Mouse (Mus musculus): ENCODE measurements at regions not wholly inside any gene's neighbourhood (a gene's known extent, or its start where the extent isn't known, plus 50 kb on each side); places are given as distances from the start of the nearest gene placed in this dataset.
"Not testable (repeated sequence)": the region's sequence is repeated elsewhere in the genome, so short reads cannot be mapped to it uniquely, and the experiment has no call there.

DNA sequence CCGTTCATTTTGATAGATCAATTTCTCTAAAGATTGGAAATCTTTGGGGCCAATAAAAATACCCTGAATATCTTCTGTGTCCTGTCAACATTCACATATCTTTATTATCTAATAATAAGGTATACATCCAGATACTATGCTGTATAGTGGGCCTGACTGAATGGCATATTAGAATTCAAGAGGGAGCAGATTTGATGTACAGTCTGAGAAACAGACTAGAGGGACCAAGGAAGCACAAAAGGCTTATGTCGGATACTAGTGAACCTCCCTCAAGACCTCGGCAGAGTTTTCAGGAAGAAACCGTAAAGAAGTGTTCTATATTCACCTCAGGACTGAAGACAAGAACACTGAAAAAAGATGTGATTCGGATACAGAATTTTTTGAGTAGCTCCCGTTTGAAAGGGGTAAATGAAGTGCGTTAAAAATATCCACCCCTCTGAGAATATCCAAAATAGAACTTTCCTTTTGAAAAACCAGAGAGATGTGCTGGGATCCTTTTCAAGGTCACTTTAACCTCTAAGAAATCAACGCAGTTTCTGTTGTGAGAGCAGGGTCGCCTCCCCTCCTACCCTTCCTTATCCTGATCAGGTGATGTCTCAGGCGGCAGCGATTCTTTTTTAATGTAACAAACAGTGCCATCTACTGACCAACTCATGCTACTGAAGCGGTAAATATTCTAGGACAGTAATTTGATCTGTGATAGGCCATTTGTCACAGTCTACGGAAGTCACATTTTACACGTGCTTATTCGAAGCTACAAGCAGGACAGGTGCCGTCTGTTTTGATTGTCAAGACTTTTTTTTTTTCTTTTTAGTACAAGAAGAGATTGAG is 485.1 kb upstream of the Hsf2 start:
- in situ Hi-C loops (cut with MseI, MboI) = no loop called here

DNA sequence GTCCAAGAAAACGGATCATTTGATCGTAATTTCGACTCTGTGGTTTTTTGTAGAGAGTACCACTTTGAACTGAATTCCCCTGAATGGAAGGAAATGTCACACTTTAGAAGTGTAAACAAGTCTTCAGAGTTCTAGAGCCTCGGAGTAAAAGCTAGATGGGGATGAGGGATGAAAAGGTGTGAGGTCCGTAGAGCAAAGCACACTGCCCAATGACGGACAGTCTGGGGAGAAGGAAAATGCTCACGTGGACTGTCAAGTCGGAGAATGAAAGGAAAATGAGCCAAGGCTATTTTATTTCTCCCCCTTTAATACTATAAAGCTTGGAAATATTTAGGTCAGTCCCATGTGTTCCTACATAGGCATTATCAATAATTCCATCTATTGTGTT is 484.5 kb upstream of the Hsf2 start:
- in situ Hi-C loops (cut with MseI, MboI) = no loop called here

DNA sequence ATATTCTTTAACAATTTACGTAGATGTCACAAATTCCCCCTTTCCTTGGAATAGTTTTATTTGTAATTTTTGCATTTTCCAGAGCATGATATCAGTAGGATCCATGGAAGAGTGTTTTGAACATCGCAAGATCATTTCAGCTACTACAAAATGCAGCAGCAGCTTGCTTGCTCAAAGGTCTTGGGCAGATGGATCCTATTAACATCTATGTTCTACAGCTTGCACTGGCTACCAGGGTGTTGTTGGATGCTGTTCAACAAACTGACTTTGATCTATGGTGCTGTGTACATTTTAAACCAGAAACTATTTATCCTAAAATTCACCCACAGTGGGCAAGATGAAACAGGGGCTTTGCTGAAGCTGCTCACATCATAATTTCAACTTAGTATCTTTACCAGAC is 448.5 kb upstream of the Hsf2 start:
- in situ Hi-C loops (cut with MseI, MboI) = no loop called here

DNA sequence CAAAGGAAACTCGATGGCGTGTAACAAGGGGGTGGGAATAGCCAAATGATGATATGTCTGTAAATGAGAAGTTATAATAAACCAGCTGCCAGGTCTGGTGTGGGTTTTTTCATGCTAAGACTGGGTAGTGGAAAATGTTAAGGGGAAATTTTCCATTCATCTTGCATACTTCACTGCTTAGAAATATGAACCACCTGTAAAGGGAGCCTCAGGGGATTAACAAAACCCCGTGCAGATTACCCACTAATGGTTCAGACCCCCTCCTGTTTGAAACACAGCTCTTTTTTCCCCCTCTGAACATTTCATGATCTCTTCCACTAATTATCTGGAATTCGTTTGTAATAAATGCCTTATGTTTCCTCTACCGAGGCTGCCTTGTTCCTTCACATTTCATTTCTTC is 446.0 kb upstream of the Hsf2 start:
- in situ Hi-C loops (cut with MseI, MboI) = no loop called here

DNA sequence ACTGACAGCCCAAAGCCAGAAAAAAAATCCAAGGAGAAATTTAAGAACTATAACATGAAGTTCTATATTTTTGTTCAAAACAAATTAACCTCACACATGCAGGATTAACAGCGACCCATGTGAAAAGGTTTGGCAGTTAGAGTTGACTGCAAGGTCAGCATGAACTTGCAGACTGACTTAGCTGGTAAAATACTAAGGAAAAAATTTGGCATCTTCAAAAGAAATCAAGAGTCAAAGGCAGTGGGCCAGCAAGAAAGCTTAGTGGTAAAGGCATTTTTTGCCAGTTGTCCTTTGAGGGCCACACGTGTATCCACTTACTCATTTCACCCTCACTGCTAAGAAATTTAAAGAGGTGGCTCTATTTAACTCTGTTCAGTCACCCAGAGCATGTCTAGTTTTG is 440.2 kb upstream of the Hsf2 start:
- in situ Hi-C loops (cut with MseI, MboI) = no loop called here

DNA sequence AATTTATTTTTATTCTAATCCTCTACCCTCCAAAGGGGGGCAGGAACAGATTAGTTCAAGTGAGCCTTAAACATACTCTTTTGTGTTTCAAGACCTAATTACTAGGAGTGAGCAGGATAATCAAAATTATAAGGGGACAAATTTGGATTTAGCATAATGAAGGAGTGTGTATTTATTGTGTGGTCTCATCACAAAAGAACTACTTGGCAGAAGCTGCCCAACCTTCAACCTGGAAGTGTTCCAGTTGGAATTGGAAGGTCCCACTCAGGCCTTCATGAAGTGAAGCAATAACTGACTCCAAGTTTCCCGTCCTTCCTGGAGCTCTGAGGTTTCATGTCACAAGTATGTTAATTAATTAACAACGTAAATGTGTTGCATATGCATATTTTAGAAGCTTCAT is 439.3 kb upstream of the Hsf2 start:
- in situ Hi-C loops (cut with MseI, MboI) = no loop called here

DNA sequence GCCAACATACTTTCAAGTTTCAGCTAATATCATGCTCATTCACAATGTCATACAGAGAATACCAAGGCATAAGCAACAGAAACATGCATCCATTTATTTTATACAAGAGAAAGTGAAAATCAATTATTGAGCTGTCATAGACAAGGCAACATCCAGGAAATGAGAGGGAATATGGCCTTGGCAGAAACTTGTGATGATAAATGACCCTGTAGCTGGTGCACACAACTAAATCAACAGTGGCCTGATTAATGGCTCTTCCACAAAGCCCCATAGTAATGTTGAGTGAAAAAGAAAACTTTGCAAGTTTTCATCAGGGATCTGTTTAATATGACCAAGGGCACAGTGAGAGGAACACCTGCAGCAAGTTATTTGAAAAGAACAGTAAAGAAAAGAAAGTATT is 438.5 kb upstream of the Hsf2 start:
- in situ Hi-C loops (cut with MseI, MboI) = no loop called here

DNA sequence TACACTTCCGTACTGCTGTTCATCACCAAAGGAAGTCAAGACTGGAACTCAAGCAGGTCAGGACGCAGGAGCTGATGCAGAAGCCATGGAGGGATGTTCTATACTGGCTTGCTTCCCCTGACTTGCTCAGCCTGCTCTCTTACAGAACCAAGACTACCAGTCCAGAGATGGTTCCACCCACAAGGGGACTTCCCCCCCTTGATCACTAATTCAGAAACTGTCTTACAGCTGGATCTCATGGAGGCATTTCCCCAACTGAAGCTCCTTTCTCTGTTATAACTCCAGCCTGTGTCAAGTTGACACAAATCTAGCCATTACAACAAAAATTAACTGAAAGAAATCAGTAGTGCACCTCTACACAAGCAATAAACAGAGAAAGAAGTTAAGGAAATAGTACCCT is 432.8 kb upstream of the Hsf2 start:
- in situ Hi-C loops (cut with MseI, MboI) = not testable (repeated sequence)

DNA sequence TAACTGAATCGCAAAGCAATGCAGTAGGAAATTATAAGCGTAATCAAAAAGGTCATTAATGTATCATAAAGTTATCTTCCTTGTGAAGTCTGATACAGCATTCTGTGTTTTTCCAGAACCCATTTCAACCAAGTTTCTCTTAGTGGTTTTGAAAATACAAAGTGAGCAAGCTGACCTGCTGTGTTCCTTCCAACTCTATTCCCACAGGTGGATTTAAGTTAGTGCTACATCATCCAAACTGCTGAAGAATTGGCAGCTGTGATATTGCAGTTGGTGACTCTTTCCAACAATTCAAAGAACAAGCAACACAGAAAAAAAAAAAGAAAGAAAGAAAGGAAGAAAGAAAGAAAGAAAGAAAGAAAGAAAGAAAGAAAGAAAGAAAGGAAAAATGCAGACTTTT is 396.1 kb upstream of the Hsf2 start:
- in situ Hi-C loops (cut with MseI, MboI) = no loop called here

DNA sequence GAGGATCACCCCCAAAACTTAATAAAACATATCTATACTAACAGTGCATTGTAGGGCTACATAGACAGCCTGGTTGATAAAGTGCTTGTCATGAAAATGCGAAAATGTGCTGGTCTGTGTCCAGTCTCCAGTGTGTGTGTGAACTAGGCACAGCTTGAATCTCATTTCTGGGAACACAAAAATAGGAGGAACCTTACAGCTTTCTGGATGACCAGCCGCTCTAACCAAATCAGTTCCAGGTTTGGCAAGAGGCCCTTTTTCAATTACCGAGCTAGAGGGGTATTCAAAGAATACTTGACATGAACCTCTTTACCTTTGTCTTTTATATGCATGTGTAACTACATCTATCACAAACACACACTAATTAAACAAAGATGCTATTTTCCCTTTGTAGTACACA is 390.3 kb upstream of the Hsf2 start:
- in situ Hi-C loops (cut with MseI, MboI) = no loop called here

DNA sequence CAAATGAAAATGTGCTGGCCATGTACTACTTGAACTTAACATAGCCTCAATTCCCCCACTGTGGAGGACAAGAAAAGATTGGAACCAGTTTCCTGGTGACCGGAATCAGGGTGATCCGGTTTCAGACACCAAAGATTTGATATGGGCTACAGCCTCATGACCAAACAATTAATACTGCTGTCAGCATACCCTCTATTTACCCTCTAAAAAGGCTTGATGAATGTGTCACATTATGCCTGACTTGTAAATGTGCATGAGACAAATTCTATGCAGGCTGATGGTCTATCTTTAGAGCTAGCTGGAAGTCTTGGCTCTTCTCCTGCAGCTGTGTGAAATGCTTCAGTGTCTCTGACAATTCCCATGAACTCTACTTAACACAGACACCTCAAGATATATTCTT is 372.8 kb upstream of the Hsf2 start:
- in situ Hi-C loops (cut with MseI, MboI) = no loop called here

DNA sequence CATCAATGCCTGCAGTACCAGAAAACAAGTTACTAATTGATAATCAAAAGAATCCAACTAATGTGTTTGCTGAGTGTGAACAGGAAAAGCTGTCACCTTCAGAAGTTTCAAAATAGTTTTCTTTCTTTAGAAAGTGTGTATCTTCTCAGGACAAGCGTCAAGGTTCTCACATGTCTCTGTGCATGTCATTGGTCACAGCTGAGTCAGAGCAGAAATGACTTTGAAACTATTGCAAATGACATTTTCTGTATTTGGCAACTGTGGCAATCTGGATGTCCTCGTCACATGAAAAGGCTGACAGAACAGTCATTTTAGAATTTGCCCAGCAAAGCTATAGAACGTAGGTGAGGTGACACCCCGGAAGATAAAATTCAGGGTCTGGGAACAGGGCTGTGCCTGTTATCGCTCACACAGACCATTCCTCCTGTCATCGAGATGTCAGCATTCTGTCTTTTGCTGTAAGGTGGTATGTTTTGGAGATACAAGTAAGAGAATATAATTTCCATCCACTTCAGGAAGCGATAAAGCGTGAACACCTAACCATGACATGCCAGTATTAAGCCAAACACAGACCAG is 371.4 kb upstream of the Hsf2 start:
- in situ Hi-C loops (cut with MseI, MboI) = no loop called here

DNA sequence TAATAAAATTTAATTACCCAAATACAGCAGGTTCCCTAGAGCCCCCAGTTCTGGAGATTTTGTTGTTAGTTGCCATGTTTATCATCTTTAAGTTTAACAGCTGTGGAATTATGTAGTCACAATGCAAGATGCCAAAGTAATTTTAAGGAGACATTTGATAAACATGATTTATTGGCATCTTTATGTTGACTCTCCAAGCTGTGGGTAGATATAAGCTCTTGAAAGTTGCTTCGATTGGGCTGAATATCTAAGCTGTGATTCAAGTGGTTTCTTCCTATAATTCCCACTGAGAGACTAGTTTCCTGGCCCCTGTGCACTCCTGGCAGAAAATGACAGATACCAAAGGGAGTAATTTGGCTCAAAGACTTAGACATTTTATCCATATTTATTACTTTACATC is 364.7 kb upstream of the Hsf2 start:
- in situ Hi-C loops (cut with MseI, MboI) = no loop called here

DNA sequence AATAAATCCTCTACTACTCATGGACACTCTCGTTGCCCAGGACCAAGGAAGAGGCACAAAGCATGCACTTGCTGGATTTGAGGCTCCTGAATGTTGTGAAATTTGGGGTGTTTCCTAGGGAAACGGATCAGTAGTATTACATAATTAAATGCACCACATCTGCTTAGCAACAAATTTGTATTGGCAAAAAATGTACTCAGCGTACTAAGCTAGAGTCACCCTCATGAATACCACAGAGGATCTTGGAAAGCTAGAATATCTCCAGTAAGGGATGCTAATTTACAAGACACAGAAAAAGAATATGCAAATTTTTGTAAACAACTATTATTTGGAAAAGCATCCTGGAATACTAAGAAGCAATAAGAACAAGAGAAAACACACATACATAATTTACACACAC is 359.0 kb upstream of the Hsf2 start:
- in situ Hi-C loops (cut with MseI, MboI) = no loop called here

DNA sequence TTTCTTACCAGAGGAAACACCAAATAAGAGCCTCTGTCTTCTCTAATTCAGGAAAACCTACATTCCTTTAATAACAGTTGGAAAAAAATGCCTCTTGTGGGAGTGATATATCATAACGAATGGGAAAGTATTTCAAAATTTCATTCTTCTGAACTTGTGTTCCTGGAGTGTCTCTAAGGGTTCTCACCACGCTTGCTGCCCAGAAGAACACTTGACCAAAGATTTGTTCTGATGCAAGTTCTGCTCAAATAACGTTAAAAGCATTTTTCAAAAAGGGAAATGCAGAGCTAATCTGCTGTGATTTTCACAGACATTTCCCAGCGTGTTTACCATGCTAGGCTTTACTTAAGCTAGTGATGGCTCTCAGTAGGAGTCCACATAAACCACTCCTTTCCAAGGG is 329.8 kb upstream of the Hsf2 start:
- in situ Hi-C loops (cut with MseI, MboI) = no loop called here

DNA sequence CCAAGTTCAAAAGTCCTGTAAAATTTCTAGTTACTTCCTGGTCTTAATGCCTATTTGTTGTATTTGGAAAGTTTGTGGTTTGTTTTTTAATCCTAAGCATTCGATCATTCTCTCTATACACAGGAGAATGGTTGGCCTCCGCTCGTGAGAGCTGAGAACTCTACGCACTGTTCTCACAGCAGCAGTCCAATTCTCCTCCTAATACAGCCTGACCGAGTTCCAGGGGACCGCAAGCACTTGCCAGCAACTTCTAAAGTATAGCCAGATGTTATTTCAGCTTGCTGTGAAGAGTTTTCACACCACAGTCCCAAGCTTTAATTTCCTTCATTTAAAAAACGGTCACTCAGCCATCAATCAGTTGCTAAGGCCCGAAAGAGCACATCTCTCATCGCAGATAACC is 329.3 kb upstream of the Hsf2 start:
- in situ Hi-C loops (cut with MseI, MboI) = no loop called here

DNA sequence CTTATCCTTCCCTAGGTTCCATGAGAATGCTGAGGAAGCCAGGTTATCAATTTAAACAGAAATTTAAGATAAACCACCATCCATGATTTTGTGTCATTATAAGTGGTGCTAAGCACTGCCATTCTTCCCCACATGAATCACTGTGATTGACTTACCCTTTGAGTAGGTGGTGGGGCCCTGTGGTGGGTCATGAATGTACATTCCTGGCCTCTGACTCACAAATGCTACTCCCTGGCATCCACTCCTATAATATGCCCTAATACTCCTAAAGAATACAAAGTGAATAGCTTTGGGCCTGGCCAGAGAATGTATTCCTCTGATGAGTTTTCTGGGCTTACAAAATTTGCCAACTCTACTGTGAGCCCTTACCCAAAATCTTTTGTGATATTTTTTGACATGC is 325.6 kb upstream of the Hsf2 start:
- in situ Hi-C loops (cut with MseI, MboI) = no loop called here

DNA sequence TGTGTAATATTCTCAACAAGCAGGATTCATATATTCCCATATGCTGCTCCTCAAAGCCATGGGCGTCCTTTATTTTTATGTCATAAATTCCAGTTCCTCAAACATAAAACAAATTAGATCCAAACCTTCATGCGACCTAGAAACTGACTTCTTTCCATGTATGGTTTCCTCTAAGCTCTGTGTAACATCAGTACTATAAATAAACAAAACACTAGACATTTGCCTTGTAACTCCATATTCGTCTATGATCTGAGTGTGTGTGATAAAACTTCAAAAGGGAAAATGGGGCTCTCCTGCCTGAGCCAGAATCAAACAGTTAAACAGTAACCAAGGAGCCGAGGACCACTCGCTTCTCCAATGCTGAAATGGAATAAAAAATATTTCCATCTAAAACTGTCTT is 322.8 kb upstream of the Hsf2 start:
- in situ Hi-C loops (cut with MseI, MboI) = no loop called here

DNA sequence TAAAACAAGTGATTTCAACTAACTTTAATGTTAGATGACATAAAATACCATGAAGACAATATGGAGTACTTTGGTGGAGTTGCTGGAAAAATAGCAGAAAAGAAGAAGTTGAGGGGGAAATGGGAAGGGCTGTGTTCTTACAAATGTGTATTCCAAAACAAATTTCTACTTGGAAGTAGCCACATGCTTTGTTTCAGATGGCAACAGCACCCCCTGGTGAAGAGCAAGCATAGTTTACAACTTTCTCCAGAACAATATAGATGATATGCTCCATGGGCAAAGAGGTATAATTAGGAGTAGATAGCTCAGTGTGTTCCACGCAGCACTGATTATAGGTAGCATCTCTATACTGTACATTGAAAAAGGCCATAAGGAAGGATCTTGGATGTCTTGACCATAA is 302.6 kb upstream of the Hsf2 start:
- in situ Hi-C loops (cut with MseI, MboI) = loop anchor here (25.0 kb wide), 2 partner anchors 796 to 821 kb away; partner anchors contain the start of gene Gja1 (in 1 of the 2)

DNA sequence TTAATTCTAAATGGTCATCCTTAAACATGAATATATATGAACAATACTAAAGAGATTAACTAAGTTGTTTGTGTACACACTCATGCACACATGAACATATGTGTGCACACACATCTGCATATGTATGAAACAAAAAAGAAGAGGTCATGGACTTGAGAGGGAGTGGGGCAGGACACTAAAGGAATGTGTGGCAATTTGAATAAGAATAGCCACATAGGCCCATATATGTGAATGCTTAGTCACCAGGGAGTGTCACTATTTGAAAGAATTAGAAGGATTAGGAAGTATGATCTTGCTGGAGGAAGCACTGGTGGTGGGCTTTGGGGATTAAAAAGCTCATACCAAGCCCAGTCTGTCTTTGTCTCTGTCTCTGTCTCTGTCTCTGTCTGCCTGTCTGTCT is 275.5 kb upstream of the Hsf2 start:
- in situ Hi-C loops (cut with MseI, MboI) = no loop called here

DNA sequence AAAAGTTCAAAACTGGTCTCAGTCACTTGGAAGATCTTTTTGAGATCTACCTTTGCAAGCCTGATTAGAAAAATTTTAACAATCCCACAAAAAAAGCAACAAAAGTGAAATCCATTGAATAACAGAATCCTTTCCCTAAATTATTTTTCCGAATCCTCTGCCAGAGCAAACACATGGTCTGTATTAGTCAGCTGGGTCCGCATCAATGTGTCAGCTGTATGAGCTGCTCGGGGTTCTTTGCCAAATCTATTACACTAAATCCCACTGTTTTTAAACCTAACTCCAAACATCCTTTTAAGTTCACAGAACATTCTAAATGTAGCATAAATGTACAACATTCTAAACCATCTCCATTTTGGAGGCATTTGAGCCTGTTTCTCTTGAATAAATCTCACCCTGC is 255.1 kb upstream of the Hsf2 start:
- in situ Hi-C loops (cut with MseI, MboI) = no loop called here

DNA sequence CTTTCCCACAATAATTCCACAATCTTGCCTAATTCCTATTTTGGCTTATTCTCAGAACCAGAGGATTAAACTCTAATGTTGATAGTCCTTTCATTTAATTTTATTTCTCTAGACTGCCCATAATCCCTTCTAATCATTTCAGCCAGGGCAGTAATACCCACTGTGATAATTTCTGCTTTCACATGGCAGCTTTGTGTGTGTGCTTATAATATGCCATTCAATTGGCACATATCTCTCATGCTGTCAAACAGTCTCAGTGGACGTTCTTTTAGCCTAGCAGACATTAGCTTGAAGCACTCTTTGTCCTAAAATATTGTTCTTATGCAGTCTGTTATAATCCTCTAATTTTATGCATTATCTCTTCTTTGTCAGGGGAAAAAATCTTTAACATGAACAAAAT is 205.0 kb upstream of the Hsf2 start:
- in situ Hi-C loops (cut with MseI, MboI) = no loop called here

DNA sequence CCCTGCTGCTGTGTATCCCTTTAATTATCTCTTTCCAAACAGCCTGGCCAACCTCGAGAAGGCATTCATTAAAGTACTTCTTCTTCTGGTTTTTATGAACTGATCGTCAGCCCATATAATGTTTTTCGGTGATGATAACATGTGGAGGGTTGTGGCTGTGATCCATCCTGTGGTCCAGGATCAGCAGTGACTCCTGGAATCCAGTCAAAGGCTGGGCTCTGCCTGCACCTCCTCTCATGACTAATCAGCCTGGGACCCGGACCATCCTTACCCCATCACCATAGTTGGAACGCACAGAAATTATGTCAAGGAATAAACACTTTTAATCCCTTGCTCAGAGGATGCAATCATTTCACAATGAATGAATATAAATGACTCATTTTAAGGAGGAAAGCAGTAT is 203.3 kb upstream of the Hsf2 start:
- in situ Hi-C loops (cut with MseI, MboI) = no loop called here

DNA sequence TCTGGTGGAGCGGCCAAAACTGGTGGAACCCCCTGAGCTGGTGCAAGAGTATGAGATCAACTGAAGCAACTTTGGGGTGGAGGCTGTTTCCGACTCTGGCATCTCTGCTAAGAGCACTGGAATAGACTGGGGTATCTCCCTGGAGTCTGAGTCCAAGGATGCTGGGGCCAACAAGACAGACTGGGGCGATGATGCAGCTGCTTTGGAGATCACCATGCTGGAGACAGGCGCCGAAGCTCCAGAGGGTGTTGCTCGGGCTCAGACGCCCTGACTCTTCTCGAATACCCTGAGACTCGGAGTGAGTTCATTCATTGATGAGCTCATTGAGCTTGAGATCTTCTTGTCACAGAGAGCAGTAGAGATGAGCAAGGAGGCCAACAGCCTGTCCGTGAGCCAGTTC is 194.6 kb upstream of the Hsf2 start:
- in situ Hi-C loops (cut with MseI, MboI) = no loop called here
